Mouse (Mus musculus) Muller cell, postnatal 12 days (primary cell): ENCODE measurements around the gene Hist2h2aa2.

Experiments used
- DNase-seq: peaks from one replicate; pipeline ENCODE4 v3.0.0-alpha.2; 2015; ENCODE audit errors: inconsistent ontology term

Gene Hist2h2aa2

DNA sequence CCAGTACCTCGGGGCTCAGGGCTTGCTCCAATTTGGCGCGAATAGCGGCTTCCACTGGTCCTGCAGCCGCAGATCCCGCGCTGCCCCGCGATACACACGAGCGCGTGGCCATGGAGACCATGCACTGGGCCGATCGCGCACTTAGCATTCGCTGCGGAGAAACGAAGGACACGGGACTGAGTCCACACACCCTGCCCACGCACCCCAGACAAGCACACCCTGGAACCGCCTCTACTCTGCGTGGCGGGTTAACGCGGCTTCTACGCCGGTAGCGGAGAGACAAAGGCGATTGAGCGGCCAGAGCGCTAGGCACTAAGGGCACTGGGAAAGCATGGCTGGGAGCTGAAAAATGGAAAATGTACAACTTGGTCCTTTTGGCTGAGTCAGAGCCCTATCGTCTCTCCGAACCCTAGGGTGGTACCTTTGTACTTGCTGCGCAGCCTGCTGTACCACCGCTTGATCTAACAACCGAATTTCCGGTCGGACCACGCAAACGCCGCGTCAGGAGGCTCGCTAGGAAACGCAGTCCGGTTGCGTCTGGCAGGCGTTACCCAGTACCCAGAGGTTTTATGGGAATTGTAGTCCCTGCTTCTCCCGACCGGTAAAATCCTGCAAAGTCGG, 42.8 kb downstream of the Hist2h2aa2 start:
- peak; percentile 85 for DNase-seq

DNA sequence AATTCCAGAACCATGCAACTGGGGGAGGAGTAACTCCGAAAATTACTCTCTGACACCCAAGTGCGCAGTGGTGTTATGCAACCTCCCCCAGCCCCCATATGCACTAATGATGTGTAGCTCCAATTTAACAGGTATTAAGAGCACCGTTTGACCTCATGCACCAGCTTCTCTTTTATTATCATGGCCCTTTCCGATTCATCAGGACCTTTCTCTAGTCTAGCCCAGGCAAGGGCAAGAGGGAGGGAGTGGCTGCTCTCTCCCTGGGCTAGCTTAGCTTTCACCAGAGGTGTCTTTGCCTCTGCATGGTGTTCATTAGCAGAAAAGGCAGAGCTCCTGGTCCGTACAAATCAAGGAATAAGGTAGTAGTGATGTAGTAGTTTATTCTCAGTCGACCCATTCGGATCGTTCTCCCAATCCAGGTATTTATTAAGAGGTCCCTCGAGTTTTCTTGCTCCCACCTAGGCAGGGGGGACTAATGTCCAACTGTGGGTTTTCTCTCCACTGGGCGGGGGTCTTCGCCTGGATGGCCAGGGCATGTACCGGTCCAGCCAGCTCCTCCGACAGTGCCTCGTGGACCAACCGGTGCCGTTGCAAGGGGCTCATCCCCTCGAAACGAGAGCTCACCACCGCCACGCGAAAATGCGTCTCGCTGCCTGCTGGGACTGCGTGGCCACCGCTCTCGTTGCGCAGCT, 43.5 kb downstream of the Hist2h2aa2 start:
- no peak for DNase-seq

DNA sequence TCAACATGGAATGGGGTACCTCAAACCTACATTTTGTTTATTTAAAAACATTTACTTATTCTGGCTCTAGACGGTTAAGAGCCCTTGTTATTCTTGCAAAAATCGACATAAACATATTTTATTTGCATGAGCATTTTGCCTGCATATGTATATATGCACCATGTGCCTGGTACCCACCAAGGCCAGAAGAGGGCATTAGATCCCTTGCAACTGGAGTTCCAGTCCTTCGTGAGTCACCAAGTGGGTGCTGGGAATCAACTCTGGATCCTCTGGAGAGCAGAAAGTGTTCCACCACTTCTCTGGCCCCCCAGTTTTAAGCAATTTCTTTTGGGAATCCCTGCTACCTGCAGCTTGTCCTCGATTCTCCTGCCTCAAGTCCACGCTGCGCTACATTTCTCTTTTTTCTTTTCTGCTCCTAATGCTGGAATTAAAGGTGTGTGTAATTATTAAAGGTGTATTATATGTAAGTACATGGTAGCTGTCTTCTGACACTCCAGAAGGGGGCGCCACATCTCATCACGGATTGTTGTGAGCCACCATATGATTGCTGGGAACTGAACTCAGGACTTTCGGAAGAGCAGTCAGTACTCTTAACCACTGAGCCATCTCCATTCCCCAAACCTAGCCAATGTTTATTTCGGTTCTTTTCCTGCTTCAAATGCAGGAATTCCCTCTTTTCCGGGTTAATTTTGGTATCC, 44.3 kb downstream of the Hist2h2aa2 start:
- DNase-seq: no peak

DNA sequence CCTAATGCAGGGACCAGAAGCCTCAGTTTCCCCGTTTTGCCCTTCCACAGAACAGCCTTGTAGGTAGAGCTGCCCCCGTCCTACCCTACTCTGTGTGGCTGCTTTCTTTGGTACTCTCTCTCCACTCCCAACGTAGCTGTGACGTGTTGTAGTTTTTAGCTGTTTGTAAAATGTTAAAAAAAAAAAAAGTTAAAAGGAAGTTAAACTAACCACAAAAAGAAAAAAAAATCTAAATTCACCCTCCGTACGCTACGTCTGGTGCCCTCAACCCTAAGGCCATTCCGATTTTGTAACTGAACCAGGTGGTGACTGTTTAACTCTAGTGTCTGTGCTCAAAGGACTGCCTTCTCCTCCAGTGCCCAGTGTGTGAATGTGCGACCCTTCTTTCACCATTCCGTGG, 45.1 kb downstream of the Hist2h2aa2 start:
- no peak for DNase-seq

DNA sequence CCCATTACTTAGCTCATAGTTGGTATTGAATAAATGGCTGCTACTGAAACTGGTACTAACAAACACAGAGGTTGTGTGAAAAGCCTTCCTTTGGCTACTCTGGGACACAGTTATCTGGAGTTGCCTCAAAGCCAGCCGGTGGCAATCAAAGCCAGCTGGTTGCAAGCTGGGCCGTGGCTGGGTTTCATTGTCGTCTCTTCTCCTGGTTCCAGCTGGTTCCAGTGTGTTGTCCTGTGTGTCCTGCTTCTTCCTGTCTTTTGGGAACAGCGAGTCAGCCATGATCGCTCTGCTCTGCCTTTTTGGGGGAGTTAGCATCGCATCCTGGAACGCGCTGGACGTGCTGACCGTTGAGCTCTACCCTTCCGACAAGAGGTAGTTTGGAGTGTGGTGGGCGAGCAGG, 47.1 kb downstream of the Hist2h2aa2 start:
- no peak for DNase-seq
